15 mouse cellular contexts compared by ENCODE assay signal in genomic region chr12:110975838-110976468, GRCm38 (mm10). TPM values are rescaled to one million over a fixed set of nuclear protein-coding genes. Genes with fewer than 3 reads are reported as not detected.
DNase-seq lines count a peak whose midpoint lies in the region; ATAC-seq lines count a peak whose summit lies in the region.
"Had no signal": no experiment of that assay in that cellular context is flagged by ENCODE, and none has a peak within 500 bp of the region (broad histone marks: within the 10 kb centered on the region; RNA-seq: fewer than 3 reads in every experiment).

No protein-coding gene starts in this region.

- no peak for ATAC-seq in forebrain, embryonic 14.5 days
- ATAC-seq in limb, embryonic 12.5 days (ENCODE audit: insufficient number of reproducible peaks, insufficient read depth, low FRiP score, low TSS enrichment, low read depth): no peak
- no peak for ATAC-seq in heart, embryonic 12.5 days (ENCODE audit: insufficient number of reproducible peaks, low FRiP score)
- ATAC-seq in midbrain, embryonic 11.5 days (ENCODE audit: low FRiP score): no peak
- ATAC-seq: midbrain, embryonic 15.5 days had no signal

- no peak for DNase-seq in forebrain, embryonic 10.5 days (ENCODE audit: extremely low spot score, low spot score)
- DNase-seq in forebrain, embryonic 14.5 days (ENCODE audit: low spot score): no peak
- DNase-seq in limb, embryonic 10.5 days (ENCODE audit: low spot score): no peak
- peak; percentile 95 for DNase-seq in skeletal muscle tissue, adult 2 months (ENCODE audit: low read depth, low spot score)
- no peak for DNase-seq in urinary bladder, postnatal 4 days (ENCODE audit: low spot score in 2 of 2)
- no peak for DNase-seq in midbrain, embryonic 11.5 days (ENCODE audit: low spot score, missing footprints)
- DNase-seq: B cell, adult 2 months; layer of hippocampus, adult 9-11 months; right cerebral cortex, postnatal 14 days had no signal

- H3K27me3 ChIP-seq in forebrain, embryonic 10.5 days (ENCODE audit: poor library complexity, severe bottlenecking): peaks cover 19% of the 10 kb centered on the region
- H3K27me3 ChIP-seq in forebrain, embryonic 14.5 days (replicated peaks; ENCODE audit: control insufficient read depth, insufficient read depth, low read length): no peaks in the 10 kb centered on the region
- no peaks in the 10 kb centered on the region for H3K27me3 ChIP-seq in limb, embryonic 12.5 days
- peaks cover 4% of the 10 kb centered on the region; the same call in 1 of the 2 replicates for H3K27me3 ChIP-seq in limb, embryonic 10.5 days (ENCODE audit: low read depth, poor library complexity, severe bottlenecking)
- peaks cover 9% of the 10 kb centered on the region; the same call in 1 of the 2 replicates for H3K27me3 ChIP-seq in heart, embryonic 12.5 days (replicated peaks)
- H3K27me3 ChIP-seq in midbrain, embryonic 11.5 days (ENCODE audit: control insufficient read depth, insufficient read depth, low read length): 0 out of 2 replicates have a peak, but pooled peaks cover 4% of the 10 kb centered on the region
- H3K27me3 ChIP-seq: embryonic facial prominence, embryonic 15.5 days; midbrain, embryonic 15.5 days; neural tube, embryonic 15.5 days had no signal

- 93% methylated on average over 4 of the region's 4 CpGs for WGBS in forebrain, embryonic 10.5 days
- 93% methylated on average over 4 of the region's 4 CpGs for WGBS in forebrain, embryonic 14.5 days
- WGBS in limb, embryonic 12.5 days: 89% methylated on average over 4 of the region's 4 CpGs
- 94% methylated on average over 4 of the region's 4 CpGs for WGBS in limb, embryonic 10.5 days
- 89% methylated on average over 4 of the region's 4 CpGs for WGBS in heart, embryonic 12.5 days
- 92% methylated on average over 4 of the region's 4 CpGs for WGBS in midbrain, embryonic 11.5 days

- H3K9ac ChIP-seq in forebrain, embryonic 14.5 days (ENCODE audit: low read length): no peak overlapping the region
- H3K9ac ChIP-seq in limb, embryonic 12.5 days (replicated peaks): no peak overlapping the region
- H3K9ac ChIP-seq in heart, embryonic 12.5 days: no peak overlapping the region
- H3K9ac ChIP-seq in midbrain, embryonic 11.5 days (ENCODE audit: low read length): no peak overlapping the region
- H3K9ac ChIP-seq: embryonic facial prominence, embryonic 15.5 days; kidney, embryonic 15.5 days; midbrain, embryonic 15.5 days; neural tube, embryonic 15.5 days had no signal

- no peaks in the 10 kb centered on the region; the same call in 1 of the 2 replicates for H3K9me3 ChIP-seq in forebrain, embryonic 10.5 days
- H3K9me3 ChIP-seq in forebrain, embryonic 14.5 days (replicated peaks; ENCODE audit: control insufficient read depth, low read length): no peaks in the 10 kb centered on the region
- no peaks in the 10 kb centered on the region for H3K9me3 ChIP-seq in limb, embryonic 12.5 days
- no peaks in the 10 kb centered on the region for H3K9me3 ChIP-seq in limb, embryonic 10.5 days (replicated peaks)
- no peaks in the 10 kb centered on the region for H3K9me3 ChIP-seq in heart, embryonic 12.5 days (replicated peaks)
- no peaks in the 10 kb centered on the region for H3K9me3 ChIP-seq in midbrain, embryonic 11.5 days (ENCODE audit: control insufficient read depth, low read length)
- H3K9me3 ChIP-seq: embryonic facial prominence, embryonic 15.5 days; kidney, embryonic 15.5 days; midbrain, embryonic 15.5 days; neural tube, embryonic 15.5 days had no signal

- peaks cover 58% of the 10 kb centered on the region for H3K36me3 ChIP-seq in forebrain, embryonic 10.5 days (replicated peaks)
- peaks cover 21% of the 10 kb centered on the region; the same call in 1 of the 2 replicates for H3K36me3 ChIP-seq in forebrain, embryonic 14.5 days (ENCODE audit: control insufficient read depth, insufficient read depth, low read length)
- peaks cover 57% of the 10 kb centered on the region for H3K36me3 ChIP-seq in limb, embryonic 12.5 days
- H3K36me3 ChIP-seq in limb, embryonic 10.5 days: peaks cover 54% of the 10 kb centered on the region
- H3K36me3 ChIP-seq in heart, embryonic 12.5 days: peaks cover 41% of the 10 kb centered on the region
- H3K36me3 ChIP-seq in midbrain, embryonic 11.5 days (ENCODE audit: control insufficient read depth, insufficient read depth, low read length): peaks cover 7% of the 10 kb centered on the region

- 0 out of 2 replicates have a peak overlapping the region, but pooled peaks have one; percentile 12 for H3K4me3 ChIP-seq in forebrain, embryonic 10.5 days
- H3K4me3 ChIP-seq in forebrain, embryonic 14.5 days (ENCODE audit: low read depth, low read length): no peak overlapping the region
- H3K4me3 ChIP-seq in limb, embryonic 12.5 days (replicated peaks): no peak overlapping the region
- no peak overlapping the region for H3K4me3 ChIP-seq in limb, embryonic 10.5 days
- no peak overlapping the region for H3K4me3 ChIP-seq in heart, embryonic 12.5 days
- no peak overlapping the region for H3K4me3 ChIP-seq in midbrain, embryonic 11.5 days (ENCODE audit: low read depth, low read length)
- H3K4me3 ChIP-seq: embryonic facial prominence, embryonic 15.5 days; kidney, embryonic 15.5 days; midbrain, embryonic 15.5 days; neural tube, embryonic 15.5 days had no signal

- H3K27ac ChIP-seq in forebrain, embryonic 10.5 days: no peak overlapping the region
- no peak overlapping the region for H3K27ac ChIP-seq in forebrain, embryonic 14.5 days (ENCODE audit: low read depth, low read length)
- no peak overlapping the region for H3K27ac ChIP-seq in limb, embryonic 12.5 days
- no peak overlapping the region for H3K27ac ChIP-seq in limb, embryonic 10.5 days
- H3K27ac ChIP-seq in heart, embryonic 12.5 days (ENCODE audit: poor library complexity, severe bottlenecking): no peak overlapping the region
- no peak overlapping the region for H3K27ac ChIP-seq in midbrain, embryonic 11.5 days (ENCODE audit: low read depth, low read length)
- H3K27ac ChIP-seq: embryonic facial prominence, embryonic 15.5 days; kidney, embryonic 15.5 days; midbrain, embryonic 15.5 days; neural tube, embryonic 15.5 days had no signal

- H3K4me2 ChIP-seq in forebrain, embryonic 14.5 days (ENCODE audit: low read length): no peak overlapping the region
- 0 out of 2 replicates have a peak overlapping the region, but pooled peaks have one; percentile 94 for H3K4me2 ChIP-seq in limb, embryonic 12.5 days
- H3K4me2 ChIP-seq in heart, embryonic 12.5 days: peak overlapping the region; percentile 94
- H3K4me2 ChIP-seq in midbrain, embryonic 11.5 days: no peak overlapping the region
- H3K4me2 ChIP-seq: embryonic facial prominence, embryonic 15.5 days; kidney, embryonic 15.5 days; midbrain, embryonic 15.5 days; neural tube, embryonic 15.5 days had no signal

- H3K4me1 ChIP-seq in forebrain, embryonic 10.5 days: peaks cover 38% of the 10 kb centered on the region
- H3K4me1 ChIP-seq in forebrain, embryonic 14.5 days (ENCODE audit: control insufficient read depth, insufficient read depth, low read length): peaks cover 7% of the 10 kb centered on the region; the same call in 1 of the 2 replicates
- peaks cover 15% of the 10 kb centered on the region for H3K4me1 ChIP-seq in limb, embryonic 12.5 days (replicated peaks)
- H3K4me1 ChIP-seq in limb, embryonic 10.5 days: peaks cover 24% of the 10 kb centered on the region
- H3K4me1 ChIP-seq in heart, embryonic 12.5 days (replicated peaks): peaks cover 18% of the 10 kb centered on the region
- peaks cover 7% of the 10 kb centered on the region for H3K4me1 ChIP-seq in midbrain, embryonic 11.5 days (ENCODE audit: control insufficient read depth, insufficient read depth, low read length)

RNA-seq across cellular contexts. Expression of gene Ankrd9, which starts 2.9 kb away (rescaled TPM):
- 20.4 and 20.8 TPM in 2 replicates for polyA plus RNA-seq in forebrain, embryonic 10.5 days (2016; fragmentation: Nextera tagmentation; extraction: Ambion mirVana)
- 6.0 and 7.2 TPM in 2 replicates for polyA plus RNA-seq in forebrain, embryonic 14.5 days (2014; fragmentation: Nextera tagmentation; extraction: Ambion mirVana)
- polyA plus RNA-seq in limb, embryonic 12.5 days (2016; fragmentation: Nextera tagmentation; extraction: Ambion mirVana): 15.4 and 16.7 TPM in 2 replicates
- polyA plus RNA-seq in limb, embryonic 10.5 days (2016; fragmentation: Nextera tagmentation; extraction: Ambion mirVana): 15.2 and 17.2 TPM in 2 replicates
- 13.2 and 14.2 TPM in 2 replicates for polyA plus RNA-seq in heart, embryonic 12.5 days (2016; fragmentation: Nextera tagmentation; extraction: Ambion mirVana)
- 9.9 and 11.8 TPM in 2 replicates for polyA plus RNA-seq in midbrain, embryonic 11.5 days (2014; fragmentation: Nextera tagmentation; extraction: Ambion mirVana)

Comparison
In these comparisons a context has a peak if more than half of its experiments do, and no peak if none do; other contexts are left out.
1. H3K4me2 ChIP-seq: peak in limb, embryonic 12.5 days (single experiment) and heart, embryonic 12.5 days (single experiment); none in forebrain, embryonic 14.5 days (single experiment) and midbrain, embryonic 11.5 days (single experiment).